Mouse (Mus musculus) midbrain, embryonic 10.5 days (tissue): Measurements from ENCODE around the gene Actg1. TPM values are rescaled to one million over a fixed set of nuclear protein-coding genes. Genes with fewer than 3 reads are reported as not detected.

Experiments used
- DNase-seq: peaks from one replicate; pipeline ENCODE4 v3.0.0-alpha.2; 2017; ENCODE audit warnings: low spot score
- H3K27ac ChIP-seq: fragments of 300-500 bp; sonication (generic); replicated peaks from 2 replicates; pipeline ENCODE4 v1.5.1; 2016; ENCODE audit warnings: mild to moderate bottlenecking
- H3K27me3 ChIP-seq: fragments of 300-500 bp; sonication (generic); 2 replicates; pipeline ENCODE4 v1.6.1; 2016; ENCODE audit warnings: low read depth, mild to moderate bottlenecking; ENCODE audit not compliant: poor library complexity, severe bottlenecking
- H3K36me3 ChIP-seq: fragments of 300-500 bp; sonication (generic); 2 replicates; pipeline ENCODE4 v1.6.1; 2016; ENCODE audit warnings: mild to moderate bottlenecking, moderate library complexity
- H3K4me1 ChIP-seq: fragments of 300-500 bp; sonication (generic); 2 replicates; pipeline ENCODE4 v1.6.1; 2016
- H3K4me3 ChIP-seq: fragments of 300-500 bp; sonication (generic); 2 replicates; pipeline ENCODE4 v1.5.1; 2016; ENCODE audit warnings: mild to moderate bottlenecking, moderate library complexity
- H3K9me3 ChIP-seq: fragments of 300-500 bp; sonication (generic); replicated peaks from 2 replicates; pipeline ENCODE4 v1.6.1; 2016; ENCODE audit warnings: mild to moderate bottlenecking
- WGBS: fragments of 180-500 bp; shearing (Covaris S2); methylation state at CpG from one replicate; pipeline ENCODE4 v1.1.7; 2016; 5-methylcytosine and 5-hydroxymethylcytosine counted together
- polyA plus RNA-seq: library from polyadenylated mRNA; unstranded; fragments of >200 nt; fragmentation: Nextera tagmentation; extraction: Ambion mirVana; gene quantifications from 2 replicates; pipeline ENCODE4 v1.2.1, GENCODE M21; 2016

The Actg1 gene
- polyA plus RNA-seq, 1 experiment from 2014 or later, result 2,836 TPM

DNA sequence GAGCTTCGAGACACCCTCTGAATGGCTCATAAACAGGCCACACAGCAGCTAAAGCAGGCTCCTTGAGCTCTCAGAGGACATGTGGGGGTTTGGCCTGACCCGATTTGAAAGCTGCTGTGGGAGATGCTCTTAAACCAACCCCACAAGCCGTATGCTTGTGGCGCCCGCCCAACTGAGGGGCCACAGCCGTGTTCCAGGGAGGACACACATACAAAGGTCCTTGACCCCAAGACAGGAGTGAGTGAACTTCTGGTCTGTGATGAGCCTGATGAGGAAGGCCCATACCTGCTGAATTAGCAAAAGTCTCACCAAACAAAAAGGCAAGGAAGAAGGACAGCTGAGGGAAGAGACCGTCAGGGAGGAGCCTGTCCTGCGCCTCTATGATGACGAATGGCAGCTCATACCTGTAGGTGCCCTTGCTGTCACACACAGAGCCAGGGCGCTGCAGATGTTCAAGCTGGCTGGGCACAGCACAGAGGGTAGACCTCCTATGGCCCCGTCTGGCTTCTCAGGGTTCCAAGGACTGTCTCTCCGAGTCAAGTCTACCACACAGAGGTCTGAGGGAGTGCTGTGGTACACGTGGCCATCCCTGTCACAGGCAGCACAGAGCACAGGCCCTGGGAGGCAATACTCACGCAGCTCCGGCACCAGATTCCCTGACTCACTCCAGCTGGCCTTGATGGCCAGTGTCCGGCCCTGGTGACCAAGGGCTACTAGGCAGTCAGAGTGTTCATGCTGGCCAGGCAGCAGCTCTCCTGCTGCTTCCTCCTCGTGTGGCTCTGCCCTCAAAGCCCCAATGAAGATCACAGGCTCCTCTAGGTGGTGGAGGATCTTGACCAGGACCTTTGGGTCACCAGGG is 28.2 kb upstream of the Actg1 start:
- H3K36me3 ChIP-seq, result peaks cover 79% of the 10 kb centered on the region
- no peaks in the 10 kb centered on the region for H3K9me3 ChIP-seq
- whole genome bisulfite sequencing, result 89% methylated on average over 17 of the region's 17 CpGs
- peaks cover 31% of the 10 kb centered on the region for H3K4me1 ChIP-seq
- no peak overlapping the region for H3K27ac ChIP-seq
- no peaks in the 10 kb centered on the region for H3K27me3 ChIP-seq
- H3K4me3 ChIP-seq, result peak overlapping the region; percentile 80
- DNase-seq, result no peak

GRCm38 (mm10) chr11:120375324-120375723 is 27.0 kb upstream of the Actg1 start:
- H3K4me3 ChIP-seq, result no peak overlapping the region
- H3K4me1 ChIP-seq, result peaks cover 31% of the 10 kb centered on the region
- H3K36me3 ChIP-seq, result peaks cover 78% of the 10 kb centered on the region
- 97% methylated on average over 10 of the region's 10 CpGs for WGBS
- H3K27ac ChIP-seq, result no peak overlapping the region
- H3K27me3 ChIP-seq, result no peaks in the 10 kb centered on the region
- DNase-seq, result no peak
- no peaks in the 10 kb centered on the region for H3K9me3 ChIP-seq

GRCm38 (mm10) chr11:120373820-120374586 is 25.7 kb upstream of the Actg1 start:
- no peaks in the 10 kb centered on the region for H3K9me3 ChIP-seq
- 93% methylated on average over 23 of the region's 23 CpGs for WGBS
- H3K27ac ChIP-seq, result no peak overlapping the region
- H3K36me3 ChIP-seq, result peaks cover 83% of the 10 kb centered on the region
- H3K27me3 ChIP-seq, result no peaks in the 10 kb centered on the region
- peaks cover 30% of the 10 kb centered on the region for H3K4me1 ChIP-seq
- no peak overlapping the region for H3K4me3 ChIP-seq
- DNase-seq, result no peak

DNA sequence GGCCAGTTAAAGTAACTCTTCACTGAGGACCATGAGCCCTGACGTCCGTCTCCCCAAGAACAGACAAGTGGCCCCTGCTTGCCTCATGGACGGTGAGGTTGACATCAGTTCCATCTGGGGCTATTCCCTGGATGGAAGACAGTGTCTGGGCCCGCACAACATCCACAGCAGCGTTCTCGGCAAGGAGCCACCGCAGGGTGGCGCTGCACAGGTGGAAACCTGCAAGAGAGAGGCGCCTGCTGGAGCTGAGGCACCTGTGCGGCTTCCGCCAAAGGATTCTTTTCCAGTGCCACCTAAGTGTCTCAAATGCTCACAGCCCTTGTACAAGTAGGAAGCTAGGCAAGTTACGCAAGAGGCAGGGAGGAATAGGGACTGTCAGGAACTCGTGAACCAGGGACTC is 24.7 kb upstream of the Actg1 start:
- 58% methylated on average over 13 of the region's 13 CpGs for WGBS
- peaks cover 86% of the 10 kb centered on the region for H3K36me3 ChIP-seq

GRCm38 (mm10) chr11:120369656-120370055 is 21.3 kb upstream of the Actg1 start:
- DNase-seq, result peak; percentile 64
- H3K36me3 ChIP-seq, result peaks cover 59% of the 10 kb centered on the region
- no peaks in the 10 kb centered on the region for H3K27me3 ChIP-seq
- 42% methylated on average over 8 of the region's 8 CpGs for WGBS
- H3K4me1 ChIP-seq, result peaks cover 31% of the 10 kb centered on the region
- H3K4me3 ChIP-seq, result peak overlapping the region; percentile 29; the same call in 1 of the 2 replicates
- H3K27ac ChIP-seq, result peak overlapping the region; percentile 79
- no peaks in the 10 kb centered on the region for H3K9me3 ChIP-seq

More for the DNA sequence above, 24.7 kb upstream of the Actg1 start:
- Histone ChIP-seq H3K4me3 (no peak overlapping the region), H3K27ac (no peak overlapping the region), H3K4me1 (peaks cover 24% of the 10 kb centered on the region), H3K27me3 (no peaks in the 10 kb centered on the region), H3K9me3 (no peaks in the 10 kb centered on the region)
- no peak for DNase-seq

DNA sequence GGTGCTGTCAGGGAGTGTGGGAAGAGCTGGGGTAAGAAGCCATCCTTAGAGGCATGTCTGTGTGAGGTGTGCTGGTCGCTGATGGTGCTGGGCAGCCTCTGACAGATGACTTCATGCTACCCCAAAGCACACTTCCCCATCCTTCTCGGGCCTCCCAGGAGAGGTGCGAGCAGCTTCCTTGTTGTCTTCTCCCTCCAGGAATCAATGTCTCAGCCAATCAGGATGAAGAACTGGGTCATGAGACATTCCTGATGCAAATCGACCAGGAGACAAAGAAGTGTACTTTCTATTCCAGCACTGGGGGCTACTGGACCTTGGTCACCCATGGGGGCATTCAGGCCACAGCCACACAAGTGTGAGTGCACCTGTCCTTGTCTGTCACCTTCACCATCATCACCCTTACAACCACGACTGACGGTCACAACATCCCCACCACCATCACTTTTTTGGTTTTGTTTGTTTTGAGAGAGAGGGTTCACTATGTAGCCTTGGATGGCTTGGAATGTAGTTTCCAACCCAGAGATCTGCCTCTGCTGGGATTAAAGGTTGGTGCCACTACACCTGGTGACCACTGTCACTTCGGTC is 18.2 kb upstream of the Actg1 start:
- Histone ChIP-seq H3K36me3 (peaks cover 28% of the 10 kb centered on the region), H3K27me3 (no peaks in the 10 kb centered on the region), H3K27ac (peak overlapping the region; percentile 49), H3K4me1 (peaks cover 39% of the 10 kb centered on the region), H3K9me3 (no peaks in the 10 kb centered on the region), H3K4me3 (no peak overlapping the region)
- DNase-seq, result no peak
- 34% methylated on average over 7 of the region's 7 CpGs for WGBS

- H3K9me3 ChIP-seq, result no peaks in the 10 kb centered on the region
- no peak for DNase-seq
- H3K4me3 ChIP-seq, result no peak overlapping the region
- no peaks in the 10 kb centered on the region for H3K27me3 ChIP-seq
- H3K27ac ChIP-seq, result no peak overlapping the region
- H3K36me3 ChIP-seq, result no peaks in the 10 kb centered on the region
- H3K4me1 ChIP-seq, result peaks cover 58% of the 10 kb centered on the region
- 85% methylated on average over 6 of the region's 6 CpGs for WGBS
Measured at GRCm38 (mm10) chr11:120362891-120363290, 14.5 kb upstream of the Actg1 start.

- peaks cover 49% of the 10 kb centered on the region for H3K4me1 ChIP-seq
- H3K27ac ChIP-seq, result peak within 1 kb of the TSS; percentile 53
- no peaks in the 10 kb centered on the region for H3K27me3 ChIP-seq
- peak within 1 kb of the TSS; percentile 4; the same call in 1 of the 2 replicates for H3K4me3 ChIP-seq
- 67% methylated on average over 10 of the region's 10 CpGs for WGBS
- H3K36me3 ChIP-seq, result no peaks in the 10 kb centered on the region
- no peak for DNase-seq
- no peaks in the 10 kb centered on the region for H3K9me3 ChIP-seq
Measured at GRCm38 (mm10) chr11:120361295-120361694, 13.0 kb upstream of the Actg1 start, which contains the start of gene Fscn2. Gene Fscn2 (plus strand): TSS chr11:120361534.

- WGBS, result 87% methylated on average over 5 of the region's 5 CpGs
- DNase-seq, result no peak
- 0 out of 2 replicates have a peak overlapping the region, but pooled peaks have one; percentile 4 for H3K4me3 ChIP-seq
- H3K27ac ChIP-seq, result peak overlapping the region; percentile 53
- no peaks in the 10 kb centered on the region for H3K9me3 ChIP-seq
- no peaks in the 10 kb centered on the region for H3K27me3 ChIP-seq
- H3K4me1 ChIP-seq, result peaks cover 44% of the 10 kb centered on the region
- H3K36me3 ChIP-seq, result no peaks in the 10 kb centered on the region
Measured at GRCm38 (mm10) chr11:120360755-120361154, 12.4 kb upstream of the Actg1 start.

GRCm38 (mm10) chr11:120360062-120360461 is 11.7 kb upstream of the Actg1 start:
- no peak for DNase-seq
- Histone ChIP-seq H3K4me3 (no peak overlapping the region), H3K36me3 (no peaks in the 10 kb centered on the region), H3K9me3 (no peaks in the 10 kb centered on the region), H3K4me1 (peaks cover 42% of the 10 kb centered on the region), H3K27ac (0 out of 2 replicates have a peak overlapping the region, but pooled peaks have one; percentile 53), H3K27me3 (no peaks in the 10 kb centered on the region)
- WGBS, result 74% methylated on average over 8 of the region's 8 CpGs

- Histone ChIP-seq H3K9me3 (no peaks in the 10 kb centered on the region), H3K27me3 (no peaks in the 10 kb centered on the region), H3K4me3 (no peak overlapping the region), H3K27ac (peak overlapping the region; percentile 38; the same call in 1 of the 2 replicates), H3K36me3 (no peaks in the 10 kb centered on the region), H3K4me1 (peaks cover 42% of the 10 kb centered on the region)
- no peak for DNase-seq
- 89% methylated on average over 6 of the region's 6 CpGs for WGBS
Measured at GRCm38 (mm10) chr11:120359391-120359790, 11.0 kb upstream of the Actg1 start.

GRCm38 (mm10) chr11:120357791-120358401 is 9.6 kb upstream of the Actg1 start:
- 27% methylated on average over 10 of the region's 10 CpGs for WGBS
- no peaks in the 10 kb centered on the region for H3K9me3 ChIP-seq
- H3K4me1 ChIP-seq, result peaks cover 53% of the 10 kb centered on the region
- no peaks in the 10 kb centered on the region for H3K36me3 ChIP-seq
- DNase-seq, result peak; percentile 62
- peaks cover 1% of the 10 kb centered on the region; the same call in 1 of the 2 replicates for H3K27me3 ChIP-seq
- peak overlapping the region; percentile 82 for H3K27ac ChIP-seq
- peak overlapping the region; percentile 16 for H3K4me3 ChIP-seq
